Mouse (Mus musculus) midbrain, embryonic 12.5 days (tissue): ENCODE measurements around the gene Kif28. TPM values are rescaled to one million over a fixed set of nuclear protein-coding genes. Genes with fewer than 3 reads are reported as not detected.

Source experiments
- ATAC-seq: fragments of 200-750 bp; cut with Nextera tagmentation; 2 replicates; pipeline ENCODE4 v1.8.0; 2017; ENCODE audit warnings: low read depth, moderate TSS enrichment, moderate library complexity; ENCODE audit not compliant: low FRiP score
- H3K27ac ChIP-seq: fragments of 300-500 bp; sonication (generic); replicated peaks from 2 replicates; pipeline ENCODE4 v1.5.1; 2016; ENCODE audit warnings: mild to moderate bottlenecking
- H3K27me3 ChIP-seq: fragments of 300-500 bp; sonication (generic); 2 replicates; pipeline ENCODE4 v1.6.1; 2016; ENCODE audit warnings: mild to moderate bottlenecking
- H3K36me3 ChIP-seq: fragments of 300-500 bp; sonication (generic); 2 replicates; pipeline ENCODE4 v1.6.1; 2016
- H3K4me1 ChIP-seq: fragments of 300-500 bp; sonication (generic); 2 replicates; pipeline ENCODE4 v1.6.1; 2016
- H3K4me2 ChIP-seq: fragments of 300-500 bp; sonication (generic); replicated peaks from 2 replicates; pipeline ENCODE4 v1.6.1; 2016; ENCODE audit warnings: mild to moderate bottlenecking, moderate library complexity
- H3K4me3 ChIP-seq: fragments of 300-500 bp; sonication (generic); 2 replicates; pipeline ENCODE4 v1.5.1; 2016; ENCODE audit warnings: mild to moderate bottlenecking
- H3K9ac ChIP-seq: fragments of 300-500 bp; sonication (generic); replicated peaks from 2 replicates; pipeline ENCODE4 v1.6.1; 2016; ENCODE audit warnings: mild to moderate bottlenecking, moderate library complexity
- H3K9me3 ChIP-seq: fragments of 300-500 bp; sonication (generic); 2 replicates; pipeline ENCODE4 v1.6.1; 2016; ENCODE audit warnings: mild to moderate bottlenecking
- WGBS: fragments of 180-500 bp; shearing (Covaris S2); methylation state at CpG from one replicate; pipeline ENCODE4 v1.1.7; 2016; 5-methylcytosine and 5-hydroxymethylcytosine counted together
- polyA plus RNA-seq: library from polyadenylated mRNA; unstranded; fragments of >200 nt; fragmentation: Nextera tagmentation; extraction: Ambion mirVana; gene quantifications from 2 replicates; pipeline ENCODE4 v1.2.1, GENCODE M21; 2016

Gene Kif28
- polyA plus RNA-seq = not detected in 2 replicates

DNA sequence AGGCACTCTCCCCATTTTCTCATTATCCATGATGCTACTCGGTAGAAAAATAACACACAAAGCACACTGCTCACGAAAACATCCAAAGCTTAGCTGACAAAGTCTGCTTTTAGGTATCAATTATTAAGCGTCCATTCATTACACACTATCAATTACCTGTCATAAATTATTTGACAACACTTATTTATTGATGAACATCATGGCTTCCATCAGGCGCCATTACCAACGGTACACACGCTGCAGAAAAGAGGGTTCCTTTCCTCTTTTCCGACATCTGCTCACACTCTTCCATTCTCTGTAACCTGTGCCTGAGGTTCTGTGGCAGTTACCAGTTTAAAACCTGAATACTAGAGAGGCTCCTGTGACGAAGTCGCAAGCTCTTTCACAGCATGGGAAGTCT lies at the start of gene Kif28:
Kif28 (minus strand) TSS at position 101 of the 400 bp plus-strand sequence.
- no peaks in the 10 kb centered on the region for H3K27me3 ChIP-seq
- H3K4me3 ChIP-seq = no peak within 1 kb of the TSS
- no peak within 1 kb of the TSS for H3K9ac ChIP-seq
- peaks cover 63% of the 10 kb centered on the region for H3K36me3 ChIP-seq
- no peak within 1 kb of the TSS for H3K27ac ChIP-seq
- no peak within 1 kb of the TSS for H3K4me2 ChIP-seq
- no peaks in the 10 kb centered on the region for H3K9me3 ChIP-seq
- no peak for ATAC-seq
- WGBS = 97% methylated on average over 9 of the region's 9 CpGs
- no peaks in the 10 kb centered on the region for H3K4me1 ChIP-seq

DNA sequence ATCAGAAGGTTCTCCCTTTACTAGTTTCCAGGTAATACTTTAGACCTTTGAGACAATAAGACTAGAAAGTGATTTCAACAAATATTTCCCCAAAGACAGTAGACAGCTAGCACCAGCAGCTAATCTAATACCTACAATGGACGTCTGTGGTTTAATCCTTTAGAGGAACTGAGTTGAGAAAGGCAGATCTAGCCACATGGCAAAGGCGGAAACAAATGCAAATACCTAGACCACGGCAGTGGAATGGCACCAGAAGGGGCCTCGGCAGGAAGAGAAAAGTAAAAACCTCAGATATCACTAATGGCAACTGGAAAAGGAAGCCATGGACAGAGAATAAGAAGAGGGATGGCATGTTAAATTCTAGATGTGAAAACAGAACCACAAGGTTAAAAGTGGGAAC lies 42.2 kb upstream of the Kif28 start:
- peaks cover 78% of the 10 kb centered on the region for H3K36me3 ChIP-seq
- H3K4me3 ChIP-seq = no peak overlapping the region
- ATAC-seq = no peak
- no peak overlapping the region for H3K4me2 ChIP-seq
- H3K9me3 ChIP-seq = no peaks in the 10 kb centered on the region
- H3K4me1 ChIP-seq = no peaks in the 10 kb centered on the region
- WGBS = 74% methylated on average over 4 of the region's 4 CpGs
- H3K27me3 ChIP-seq = no peaks in the 10 kb centered on the region
- no peak overlapping the region for H3K9ac ChIP-seq
- H3K27ac ChIP-seq = no peak overlapping the region

DNA sequence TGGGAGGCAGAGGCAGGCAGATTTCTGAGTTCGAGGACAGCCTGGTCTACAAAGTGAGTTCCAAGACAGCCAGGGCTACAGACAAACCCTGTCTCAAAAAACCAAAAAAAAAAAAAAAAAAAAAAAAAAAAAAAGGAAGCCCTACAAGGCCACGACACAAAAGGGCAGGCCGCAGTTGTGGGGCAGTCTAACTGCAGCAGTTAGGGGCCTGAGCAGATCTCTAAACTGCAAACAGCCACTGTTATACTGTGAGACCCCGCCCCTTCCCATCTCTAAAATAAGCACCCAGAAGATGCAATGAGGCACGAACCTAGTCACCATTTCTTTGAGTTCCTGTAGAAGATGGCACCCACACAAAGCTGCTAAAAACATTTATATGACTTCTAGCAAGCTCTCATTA lies 40.4 kb upstream of the Kif28 start:
- Histone ChIP-seq H3K9ac (no peak overlapping the region), H3K36me3 (peaks cover 75% of the 10 kb centered on the region)

DNA sequence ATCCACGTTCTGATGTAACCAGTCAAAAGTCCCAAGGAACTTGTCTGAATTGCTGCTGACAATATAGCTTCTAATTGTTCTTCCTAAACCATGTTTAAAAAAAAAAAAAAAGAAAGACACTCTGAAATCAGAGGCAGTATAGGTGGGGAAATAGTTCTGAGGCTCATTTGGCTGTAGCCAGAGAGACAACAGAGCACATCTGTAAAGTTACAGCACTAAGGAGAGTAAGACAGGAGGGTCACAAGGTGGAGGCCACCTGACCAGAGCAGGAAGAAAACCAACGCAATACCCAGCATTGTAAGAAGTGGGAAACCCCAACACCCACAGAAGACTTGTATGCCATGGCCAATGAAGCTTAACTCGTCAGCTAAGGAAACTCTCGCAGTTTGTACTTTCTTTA lies 39.0 kb upstream of the Kif28 start:
- WGBS = 88% methylated on average over 4 of the region's 4 CpGs
- Histone ChIP-seq H3K9me3 (no peaks in the 10 kb centered on the region), H3K9ac (no peak overlapping the region), H3K4me3 (no peak overlapping the region), H3K4me2 (no peak overlapping the region), H3K36me3 (peaks cover 75% of the 10 kb centered on the region), H3K27me3 (no peaks in the 10 kb centered on the region), H3K27ac (no peak overlapping the region), H3K4me1 (no peaks in the 10 kb centered on the region)
- no peak for ATAC-seq

More for the DNA sequence above, 40.4 kb upstream of the Kif28 start:
- WGBS = 97% methylated on average over 5 of the region's 5 CpGs
- Histone ChIP-seq H3K4me3 (no peak overlapping the region), H3K27me3 (no peaks in the 10 kb centered on the region), H3K27ac (no peak overlapping the region), H3K4me1 (no peaks in the 10 kb centered on the region), H3K9me3 (no peaks in the 10 kb centered on the region), H3K4me2 (no peak overlapping the region)
- no peak for ATAC-seq

DNA sequence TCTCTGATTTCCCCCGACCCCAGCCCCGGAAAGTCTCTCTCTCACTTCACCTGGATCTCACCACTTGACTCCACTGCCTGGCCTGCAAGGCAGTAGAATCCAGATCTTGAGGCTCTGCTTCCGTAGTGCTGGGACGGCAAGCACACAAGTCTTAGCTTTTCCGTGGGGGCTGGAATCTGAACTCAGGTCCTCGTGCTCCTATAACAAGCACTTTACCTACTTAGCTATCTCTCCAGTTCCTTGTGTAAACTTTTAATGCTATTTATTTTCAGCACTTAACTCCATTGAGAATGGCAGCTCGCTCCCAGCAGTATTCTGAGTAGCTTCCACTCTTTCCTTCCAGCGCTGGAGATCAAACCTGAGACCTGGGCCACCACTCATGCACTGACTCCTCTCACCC lies 31.8 kb upstream of the Kif28 start:
- Histone ChIP-seq H3K4me3 (no peak overlapping the region), H3K27me3 (no peaks in the 10 kb centered on the region), H3K9me3 (no peaks in the 10 kb centered on the region), H3K27ac (no peak overlapping the region), H3K4me2 (no peak overlapping the region), H3K36me3 (peaks cover 81% of the 10 kb centered on the region), H3K9ac (no peak overlapping the region), H3K4me1 (no peaks in the 10 kb centered on the region)
- 96% methylated on average over 8 of the region's 8 CpGs for WGBS
- ATAC-seq = no peak

DNA sequence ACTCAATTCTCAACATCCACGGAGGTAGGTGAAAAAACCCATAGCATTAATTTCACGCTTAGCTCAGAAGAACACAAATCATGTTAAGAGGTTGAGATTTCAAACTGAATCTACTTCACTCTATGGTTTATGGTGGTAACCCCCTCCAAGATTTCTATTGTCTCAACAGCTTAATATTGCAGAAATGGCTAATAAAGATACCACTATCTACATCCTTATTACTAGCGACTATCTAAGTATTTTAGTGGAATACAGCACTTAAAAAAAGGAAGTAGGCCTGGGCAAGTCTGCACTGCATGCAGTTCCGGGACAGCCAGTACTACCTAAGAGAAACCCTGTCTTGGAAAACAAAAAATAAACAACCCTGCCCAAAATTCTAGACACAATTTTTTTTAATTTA lies 15.5 kb upstream of the Kif28 start:
- H3K27ac ChIP-seq = no peak overlapping the region
- WGBS = 94% methylated on average over 4 of the region's 4 CpGs
- H3K36me3 ChIP-seq = peaks cover 73% of the 10 kb centered on the region
- H3K4me2 ChIP-seq = no peak overlapping the region
- no peak overlapping the region for H3K4me3 ChIP-seq
- H3K27me3 ChIP-seq = no peaks in the 10 kb centered on the region
- no peak overlapping the region for H3K9ac ChIP-seq
- ATAC-seq = no peak
- H3K9me3 ChIP-seq = no peaks in the 10 kb centered on the region
- no peaks in the 10 kb centered on the region for H3K4me1 ChIP-seq

DNA sequence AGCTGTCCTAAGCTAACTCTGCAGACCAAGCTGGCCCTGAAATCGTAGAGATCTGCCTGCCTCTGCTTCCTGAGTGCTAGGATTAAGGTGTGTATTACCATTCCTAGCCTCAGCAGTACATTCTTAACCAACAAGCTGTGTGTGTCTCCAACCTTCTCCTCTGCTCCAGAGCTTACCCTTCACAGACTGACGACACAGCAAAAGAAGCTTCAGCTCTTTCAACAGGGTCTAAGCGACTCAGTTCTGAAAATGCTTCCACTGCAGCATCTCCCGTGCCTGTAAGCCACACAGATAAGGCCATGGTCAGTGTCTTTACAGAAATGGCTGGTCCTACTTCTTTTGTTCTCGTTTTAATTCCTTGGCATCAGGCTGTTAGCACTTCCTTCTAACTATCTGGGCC lies 15.0 kb upstream of the Kif28 start:
- H3K4me3 ChIP-seq = no peak overlapping the region
- H3K27ac ChIP-seq = no peak overlapping the region
- WGBS = 90% methylated on average over 5 of the region's 5 CpGs
- H3K4me2 ChIP-seq = no peak overlapping the region
- H3K36me3 ChIP-seq = peaks cover 74% of the 10 kb centered on the region
- no peaks in the 10 kb centered on the region for H3K4me1 ChIP-seq
- no peak overlapping the region for H3K9ac ChIP-seq
- H3K9me3 ChIP-seq = no peaks in the 10 kb centered on the region
- ATAC-seq = no peak
- H3K27me3 ChIP-seq = no peaks in the 10 kb centered on the region

DNA sequence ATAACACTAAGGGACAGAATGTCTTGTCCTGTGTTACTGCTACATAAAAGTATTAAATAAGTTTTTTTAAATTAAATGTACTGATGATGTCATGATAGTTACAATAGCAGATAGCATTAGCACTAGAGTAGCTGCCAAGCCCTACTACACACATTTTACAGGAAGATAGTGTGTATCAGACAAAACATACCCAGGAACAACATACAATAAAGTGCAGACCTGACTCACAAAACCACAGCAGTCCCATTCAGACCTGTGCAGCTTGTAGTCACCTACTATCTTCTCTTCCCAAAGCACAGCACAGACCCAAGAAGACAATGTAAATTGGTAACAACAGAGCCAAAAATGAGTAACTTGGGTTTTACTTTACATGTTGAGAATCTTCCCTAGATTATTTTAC lies 11.4 kb upstream of the Kif28 start:
- no peak overlapping the region for H3K9ac ChIP-seq
- no peak overlapping the region for H3K4me3 ChIP-seq
- H3K4me2 ChIP-seq = no peak overlapping the region
- H3K36me3 ChIP-seq = peaks cover 71% of the 10 kb centered on the region
- no peaks in the 10 kb centered on the region for H3K27me3 ChIP-seq
- H3K9me3 ChIP-seq = no peaks in the 10 kb centered on the region
- no peak for ATAC-seq
- H3K27ac ChIP-seq = no peak overlapping the region
- H3K4me1 ChIP-seq = no peaks in the 10 kb centered on the region

DNA sequence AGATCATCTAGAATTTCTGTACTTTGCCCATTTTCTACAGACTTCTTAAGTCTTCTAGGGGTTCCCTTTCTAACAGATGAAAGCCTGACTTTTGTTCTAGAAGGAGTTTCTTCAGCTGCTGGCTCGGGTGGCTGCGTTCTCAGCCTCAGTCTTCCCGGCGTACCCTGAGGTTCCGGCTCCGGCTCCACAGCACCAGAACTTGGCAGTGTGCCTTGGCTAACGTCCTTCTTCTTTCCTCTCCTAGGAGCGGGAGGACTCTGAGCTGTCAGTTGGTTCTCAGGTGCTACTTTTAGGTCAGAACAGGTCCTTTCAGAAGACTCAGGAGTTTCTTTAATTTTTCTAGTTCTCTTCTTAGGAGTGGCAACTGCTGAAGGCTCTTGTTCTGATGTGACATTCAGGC lies 7.9 kb upstream of the Kif28 start:
- H3K4me2 ChIP-seq = no peak overlapping the region
- H3K9me3 ChIP-seq = no peaks in the 10 kb centered on the region
- no peak overlapping the region for H3K4me3 ChIP-seq
- no peak overlapping the region for H3K9ac ChIP-seq
- no peaks in the 10 kb centered on the region for H3K4me1 ChIP-seq
- no peak for ATAC-seq
- H3K36me3 ChIP-seq = peaks cover 74% of the 10 kb centered on the region
- no peak overlapping the region for H3K27ac ChIP-seq
- no peaks in the 10 kb centered on the region for H3K27me3 ChIP-seq
- WGBS = 98% methylated on average over 8 of the region's 8 CpGs

DNA sequence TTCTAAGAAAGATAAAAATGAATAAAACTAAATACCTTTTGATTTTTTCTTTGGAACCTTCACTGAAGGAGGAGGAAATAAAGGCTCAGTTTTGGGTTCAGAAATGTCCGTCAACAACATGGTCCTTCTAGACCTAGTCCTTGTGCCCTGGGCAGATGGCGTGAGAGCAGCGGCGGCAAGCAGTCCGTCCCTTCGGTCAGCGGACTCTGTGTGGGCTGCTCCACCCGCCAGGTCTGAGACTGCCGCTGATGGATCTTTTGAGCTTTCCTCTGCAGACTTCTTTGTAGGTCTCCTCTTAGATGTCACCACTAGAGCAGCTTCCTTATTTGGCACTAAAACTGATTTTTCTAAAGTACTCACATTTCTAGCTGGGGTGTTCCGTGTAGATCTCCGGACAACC lies 7.2 kb upstream of the Kif28 start:
- H3K27ac ChIP-seq = no peak overlapping the region
- no peak for ATAC-seq
- H3K9ac ChIP-seq = no peak overlapping the region
- H3K4me1 ChIP-seq = no peaks in the 10 kb centered on the region
- peaks cover 76% of the 10 kb centered on the region for H3K36me3 ChIP-seq
- no peaks in the 10 kb centered on the region for H3K9me3 ChIP-seq
- no peaks in the 10 kb centered on the region for H3K27me3 ChIP-seq
- H3K4me3 ChIP-seq = no peak overlapping the region
- no peak overlapping the region for H3K4me2 ChIP-seq
- 97% methylated on average over 11 of the region's 11 CpGs for WGBS

DNA sequence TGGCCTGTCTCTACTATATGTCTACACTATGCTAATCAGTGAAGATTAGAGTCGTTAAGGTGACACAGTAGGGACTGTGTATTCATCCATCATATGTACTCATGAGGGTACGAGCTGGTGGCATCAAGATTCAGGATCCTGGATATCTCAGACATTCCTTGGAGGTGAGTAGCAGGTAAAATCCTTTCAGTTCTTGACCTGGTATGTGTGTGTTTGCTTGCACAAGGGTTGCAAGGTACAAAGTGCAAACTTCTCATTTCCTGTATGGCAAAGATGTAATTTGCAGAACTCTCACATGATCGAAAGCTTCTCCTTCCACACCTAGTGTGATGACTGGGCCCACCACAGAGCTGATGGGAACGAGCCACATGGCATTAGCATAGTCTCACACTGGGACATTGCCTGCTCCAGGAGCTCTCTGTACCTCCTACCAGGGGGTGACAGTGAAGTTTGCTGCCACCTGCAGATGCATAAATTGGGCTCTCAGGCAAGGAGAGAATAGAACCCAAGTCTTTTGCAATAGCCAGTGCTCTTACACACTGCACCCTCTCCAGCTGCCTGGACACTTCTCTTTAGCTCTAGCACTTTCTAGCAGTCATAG lies 1.4 kb downstream of the Kif28 start:
- H3K9ac ChIP-seq = no peak overlapping the region
- H3K4me1 ChIP-seq = no peaks in the 10 kb centered on the region
- H3K4me2 ChIP-seq = no peak overlapping the region
- H3K4me3 ChIP-seq = no peak overlapping the region
- 84% methylated on average over 4 of the region's 4 CpGs for WGBS
- no peaks in the 10 kb centered on the region for H3K27me3 ChIP-seq
- H3K9me3 ChIP-seq = no peaks in the 10 kb centered on the region
- no peak for ATAC-seq
- H3K27ac ChIP-seq = no peak overlapping the region
- H3K36me3 ChIP-seq = peaks cover 50% of the 10 kb centered on the region

DNA sequence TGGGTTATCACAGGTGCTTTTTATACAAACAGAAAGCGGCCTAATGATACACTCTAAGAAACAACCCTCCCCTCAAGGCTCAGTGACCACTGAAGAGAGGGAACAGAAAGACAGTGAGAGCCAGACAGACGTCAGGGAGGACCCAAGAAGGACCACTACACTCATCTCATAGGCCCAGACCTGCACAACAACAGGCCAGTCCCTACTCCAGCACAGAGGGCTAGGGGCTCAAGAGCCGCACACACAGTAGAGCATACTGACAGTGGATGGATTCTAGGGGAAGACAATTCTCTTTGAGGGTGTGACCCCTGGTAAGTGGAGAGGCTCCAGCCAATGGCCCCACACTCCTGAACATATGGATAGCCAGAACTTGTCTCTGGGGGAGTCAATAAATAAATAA lies 8.6 kb downstream of the Kif28 start:
- Histone ChIP-seq H3K9ac (no peak overlapping the region), H3K36me3 (no peaks in the 10 kb centered on the region), H3K27ac (no peak overlapping the region), H3K4me2 (no peak overlapping the region), H3K4me1 (no peaks in the 10 kb centered on the region), H3K9me3 (no peaks in the 10 kb centered on the region), H3K4me3 (no peak overlapping the region), H3K27me3 (no peaks in the 10 kb centered on the region)
- 88% methylated on average over 3 of the region's 3 CpGs for WGBS
- ATAC-seq = no peak
